Mouse (Mus musculus) heart, adult 11 months (tissue): ENCODE results near the gene Erg.
A peak's percentile ranks its signal among the peaks of the same experiment; 100 is the strongest.

ENCODE experiments used
- DNase-seq: peaks from one replicate; pipeline ENCODE4 v3.0.0; 2022

Erg gene

DNA sequence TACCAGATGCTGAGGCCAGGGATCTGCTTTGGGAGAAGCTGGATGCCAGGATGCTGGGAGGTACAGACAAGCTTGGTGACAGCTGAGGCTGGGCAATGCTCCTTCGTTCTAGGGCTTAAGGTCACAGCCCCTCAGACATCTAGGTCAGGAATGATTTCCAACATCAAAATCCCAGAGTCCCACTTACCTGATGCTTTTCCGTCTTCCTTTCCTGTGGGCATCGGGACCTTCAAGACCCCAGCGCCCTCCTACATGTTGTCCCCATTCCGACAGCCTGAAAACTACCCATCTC, at the start of gene Erg:
Erg (minus strand) TSS at position 283 of the 292 bp plus-strand sequence.
- no peak for DNase-seq

DNA sequence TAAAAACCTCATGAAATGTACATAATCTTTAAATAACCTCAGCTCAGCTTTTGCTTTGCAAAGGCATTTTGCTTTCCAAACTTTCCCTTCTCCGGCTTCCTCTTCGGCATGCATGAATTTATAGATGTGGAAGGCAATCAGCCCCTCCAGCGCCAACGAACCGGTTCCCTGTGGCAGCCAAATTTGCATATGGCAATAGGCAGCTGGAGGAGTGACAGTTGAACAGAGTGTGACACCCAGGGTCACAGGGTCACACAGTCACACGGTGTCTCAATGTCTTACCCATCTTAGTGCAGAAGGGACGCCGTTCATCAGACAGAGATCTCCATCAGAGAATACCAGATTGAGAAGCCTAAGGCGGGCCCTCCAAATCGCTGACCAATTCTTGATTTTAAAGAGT, 45.4 kb upstream of the Erg start:
- DNase-seq, result no peak

DNA sequence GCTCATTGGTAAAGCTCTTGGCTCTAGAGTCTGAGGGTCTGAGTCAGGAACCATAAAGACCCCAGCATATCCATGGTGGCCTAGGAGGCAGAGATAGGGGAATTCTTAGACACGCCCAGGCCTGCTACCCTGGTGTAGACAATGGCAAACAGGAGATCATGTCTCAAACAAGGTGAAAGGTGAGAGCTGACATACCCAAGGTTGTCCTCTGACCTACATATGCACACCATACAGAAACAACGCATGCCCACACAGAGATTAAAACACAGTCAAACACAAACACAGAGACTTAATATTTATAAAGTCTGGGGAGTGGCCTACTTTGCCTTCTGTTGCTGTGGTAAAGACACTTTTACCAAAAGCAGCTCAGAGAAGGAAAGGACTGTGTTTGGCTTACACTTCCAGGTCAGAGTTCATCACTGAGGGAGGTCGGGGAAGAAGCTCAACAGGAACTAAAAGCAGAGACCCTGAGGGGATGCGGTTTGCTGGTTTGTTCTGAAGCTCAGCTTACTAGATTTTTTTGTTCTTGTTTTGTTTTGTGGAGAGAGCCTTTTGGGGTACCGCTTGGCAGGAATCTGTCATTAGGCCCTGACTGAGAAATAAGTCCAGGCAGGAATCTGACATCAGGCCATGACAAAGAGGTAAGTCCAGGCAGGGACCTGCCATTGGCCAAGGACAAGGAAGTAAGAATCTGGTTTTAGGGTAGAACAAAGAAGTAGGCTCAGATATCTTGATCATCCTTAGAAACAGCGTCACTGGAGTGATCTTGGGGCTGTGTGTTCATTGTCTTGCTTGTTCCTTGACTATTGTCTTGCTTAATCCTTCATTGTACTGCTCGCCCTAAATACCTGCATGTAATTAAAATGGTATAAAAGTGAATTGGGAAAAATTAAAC, 37.7 kb upstream of the Erg start:
- no peak for DNase-seq

DNA sequence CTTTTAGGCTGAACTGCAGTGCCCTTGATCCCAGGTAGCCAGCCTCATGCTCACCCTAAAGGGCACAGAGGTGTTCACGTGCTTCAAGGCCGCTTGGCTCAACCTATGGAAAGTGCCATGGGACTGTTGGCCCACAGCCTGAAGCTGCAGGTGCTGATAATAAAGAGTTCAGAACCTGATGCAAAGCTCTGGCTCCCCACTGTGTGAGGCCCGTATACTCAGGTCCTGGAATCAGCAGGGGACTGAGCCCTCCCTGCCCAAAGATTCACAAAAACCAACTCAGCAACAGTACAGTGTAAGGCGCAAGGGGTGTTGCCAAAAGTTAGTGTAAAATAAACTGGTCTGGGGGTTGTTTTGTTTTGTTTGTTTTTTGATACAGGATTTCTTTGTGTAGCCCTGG, 36.7 kb upstream of the Erg start:
- DNase-seq, result no peak

DNA sequence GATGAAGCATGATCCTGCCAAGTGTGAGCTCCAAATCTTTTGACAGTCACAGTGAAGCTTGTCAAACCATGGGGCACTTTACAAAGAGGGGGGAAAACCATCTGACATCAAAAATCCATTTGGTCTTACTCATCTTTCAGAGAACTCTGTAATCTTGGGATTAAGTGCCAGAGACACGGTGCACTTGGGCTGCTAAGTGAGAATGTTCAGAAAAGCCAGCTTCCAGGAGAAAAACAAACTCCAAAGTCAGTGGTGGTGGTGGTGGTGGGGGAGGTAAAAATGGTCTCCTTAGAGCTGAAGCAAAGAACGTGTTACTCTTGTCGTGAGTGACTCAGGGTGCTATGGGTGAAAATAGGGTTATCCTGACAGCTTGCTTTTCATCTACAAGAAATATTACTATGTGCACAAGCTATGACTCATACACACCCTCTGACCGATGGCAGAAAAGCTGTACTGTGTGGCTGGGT, 33.5 kb upstream of the Erg start:
- DNase-seq, result no peak

DNA sequence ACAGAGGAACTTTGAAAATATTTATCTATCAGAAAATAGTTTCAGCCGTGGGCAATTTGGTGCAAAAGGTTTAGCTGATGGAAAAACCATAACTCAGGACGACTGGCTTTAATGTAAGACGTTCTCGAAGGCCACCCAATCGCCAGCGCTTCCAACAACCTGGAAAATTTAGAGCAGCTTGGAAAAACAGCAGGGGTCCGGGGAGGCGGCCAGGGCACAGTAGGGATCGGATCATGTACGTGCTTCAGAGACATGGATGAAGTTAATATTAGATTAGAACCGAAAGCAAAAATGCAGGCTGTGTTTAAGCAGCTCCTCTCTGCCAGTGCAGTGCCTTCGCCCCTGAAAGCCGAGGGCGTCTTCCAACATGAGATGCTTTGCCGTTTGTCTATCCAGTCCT, 31.8 kb upstream of the Erg start:
- DNase-seq, result no peak

DNA sequence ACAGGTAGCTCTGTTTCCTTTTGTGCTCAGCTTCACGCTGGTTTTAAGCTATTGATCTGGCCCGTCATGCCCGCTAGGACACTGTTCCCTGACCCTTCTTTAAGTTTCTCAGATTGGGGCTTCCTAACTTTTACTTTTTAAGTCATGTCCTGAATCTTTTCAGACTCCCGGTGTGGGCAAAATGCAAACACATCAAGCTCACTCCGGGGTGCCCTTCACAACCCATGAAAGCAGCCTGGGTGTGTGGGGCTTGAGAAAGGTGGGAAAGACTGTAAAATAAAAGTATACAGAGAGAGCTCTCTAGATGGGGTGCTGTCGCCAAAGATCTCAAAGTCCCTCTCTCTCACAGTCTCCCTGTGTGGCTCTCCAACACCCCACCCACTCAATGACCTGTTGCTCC, 31.3 kb upstream of the Erg start:
- no peak for DNase-seq

DNA sequence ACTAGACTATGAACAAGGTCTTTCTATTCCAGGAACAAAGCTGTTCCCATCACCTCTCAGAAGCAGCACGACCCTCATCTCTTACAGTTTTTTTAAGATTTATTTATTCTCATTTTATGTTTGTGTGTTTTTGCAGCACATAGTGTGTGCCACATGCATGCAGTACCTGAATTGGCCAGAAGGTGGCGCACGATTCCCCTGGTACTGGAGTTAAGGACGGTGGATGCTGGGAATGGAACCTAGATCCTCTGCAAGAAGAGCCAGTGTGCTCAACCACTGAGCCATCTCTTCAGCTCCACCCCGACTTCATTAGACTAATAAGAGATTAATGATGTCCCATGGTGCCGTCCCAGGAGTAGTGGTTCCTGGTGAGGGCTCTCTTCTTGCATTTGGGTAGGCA, 29.2 kb upstream of the Erg start:
- DNase-seq, result no peak

DNA sequence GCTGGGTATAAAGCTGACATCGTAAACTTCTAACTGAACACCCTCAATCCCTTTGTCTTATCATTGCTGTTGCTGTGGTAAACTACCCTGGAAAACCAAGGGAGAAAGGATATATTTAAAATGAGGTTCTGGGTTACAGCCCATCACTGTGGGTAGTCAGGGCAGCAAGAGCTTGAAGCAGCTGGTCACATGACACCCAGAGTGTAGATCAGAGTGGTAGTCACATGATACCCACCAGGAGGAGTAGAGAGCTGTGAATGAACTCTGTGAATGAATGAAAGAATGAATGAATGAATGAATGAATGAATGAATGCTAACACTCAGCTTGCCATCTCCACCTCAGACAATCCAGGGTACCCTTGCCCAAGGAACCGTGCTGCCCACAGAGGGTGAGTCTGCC, 28.1 kb upstream of the Erg start:
- no peak for DNase-seq

DNA sequence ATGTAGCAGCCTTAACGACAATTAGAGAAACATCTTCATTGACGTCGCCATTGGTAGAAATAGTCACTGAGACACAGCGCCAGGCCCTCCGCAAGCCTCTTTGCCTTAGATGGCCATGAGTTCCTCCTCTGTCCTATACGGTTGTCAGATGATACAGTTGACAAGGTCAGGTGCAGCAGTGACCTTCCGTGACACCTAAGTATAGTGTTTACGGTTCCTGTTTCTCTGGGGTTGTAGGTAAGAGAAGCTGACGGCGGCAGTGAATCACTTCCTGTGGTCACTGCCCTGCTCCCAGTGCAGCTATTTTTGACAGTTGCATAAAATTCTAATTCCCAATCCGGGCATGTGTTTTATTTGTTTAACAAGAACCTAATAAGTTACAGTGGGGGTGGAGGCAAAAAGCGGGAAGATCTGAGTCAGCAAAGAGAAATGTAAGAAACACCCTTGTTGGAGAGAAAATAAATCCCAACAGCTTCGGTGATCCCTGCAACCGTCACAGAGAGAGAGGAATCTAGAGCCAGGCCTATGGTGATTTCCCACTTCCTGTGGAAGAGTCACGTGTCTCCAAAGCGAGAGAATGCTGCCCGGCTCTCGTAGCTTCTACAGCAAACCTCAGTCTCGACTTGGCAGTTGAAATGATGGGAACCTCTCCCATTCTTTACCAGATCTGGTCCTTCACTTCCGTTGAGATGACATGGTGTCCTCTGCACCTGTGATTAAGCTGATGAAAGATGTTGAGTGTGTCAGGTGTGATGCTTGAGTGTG, 25.8 kb upstream of the Erg start:
- DNase-seq, result no peak

DNA sequence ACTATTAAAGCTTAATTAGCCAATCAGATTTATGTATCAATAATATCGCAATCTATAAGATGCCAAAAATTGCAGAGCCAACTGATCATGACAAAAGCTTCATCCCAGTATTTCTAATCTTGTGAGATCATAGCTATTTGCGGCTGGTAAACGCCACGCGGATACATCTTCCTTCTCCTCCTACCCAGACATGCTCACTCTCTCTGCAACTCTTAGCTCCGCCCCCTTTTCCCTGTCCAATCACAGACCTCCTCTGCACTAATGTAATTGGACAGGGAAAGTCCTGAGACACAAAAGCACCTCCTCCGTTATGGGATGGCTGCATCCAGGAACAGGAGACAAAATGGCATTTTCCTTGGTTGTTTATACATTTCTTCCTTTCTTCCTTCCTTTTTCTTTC, 22.2 kb upstream of the Erg start:
- DNase-seq, result no peak

DNA sequence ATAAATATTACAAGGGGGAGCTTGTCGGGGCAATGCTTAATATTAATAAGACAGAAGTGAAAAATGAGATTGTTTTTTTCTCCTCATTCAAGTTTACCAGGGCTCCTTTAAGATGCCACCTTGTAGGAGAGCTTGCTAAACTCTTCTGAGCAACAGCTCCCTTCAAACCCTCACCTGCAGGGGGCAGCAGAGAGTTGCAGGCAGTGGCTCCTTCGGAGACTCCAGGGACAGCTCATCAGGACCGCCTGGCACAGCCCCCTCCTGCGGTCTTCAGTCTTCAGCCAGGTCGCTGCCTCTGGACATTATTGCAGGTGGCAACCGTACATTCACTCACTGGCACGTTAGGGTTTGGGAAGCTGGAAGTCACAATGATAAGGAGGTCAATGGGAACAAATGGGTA, 18.9 kb upstream of the Erg start:
- no peak for DNase-seq

DNA sequence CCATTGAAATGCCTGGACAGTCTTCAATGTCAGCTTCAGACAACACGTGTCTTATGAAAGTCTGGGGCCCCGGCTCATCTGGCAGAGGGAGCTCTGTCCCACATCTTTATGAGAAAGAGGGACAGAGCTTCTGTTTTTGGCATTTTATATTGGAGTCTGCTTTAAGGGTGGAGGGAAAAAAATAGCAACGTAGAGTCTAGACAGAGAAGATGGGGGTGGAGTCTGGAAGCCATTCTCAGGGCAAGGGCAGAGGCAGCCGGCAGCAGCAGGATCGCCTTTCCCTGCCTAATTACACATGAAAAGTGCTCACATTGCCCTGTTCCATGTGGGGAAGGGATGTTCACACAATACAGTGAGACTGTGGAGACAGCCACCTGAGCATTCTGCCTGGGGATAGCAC, 16.1 kb upstream of the Erg start:
- DNase-seq, result no peak

DNA sequence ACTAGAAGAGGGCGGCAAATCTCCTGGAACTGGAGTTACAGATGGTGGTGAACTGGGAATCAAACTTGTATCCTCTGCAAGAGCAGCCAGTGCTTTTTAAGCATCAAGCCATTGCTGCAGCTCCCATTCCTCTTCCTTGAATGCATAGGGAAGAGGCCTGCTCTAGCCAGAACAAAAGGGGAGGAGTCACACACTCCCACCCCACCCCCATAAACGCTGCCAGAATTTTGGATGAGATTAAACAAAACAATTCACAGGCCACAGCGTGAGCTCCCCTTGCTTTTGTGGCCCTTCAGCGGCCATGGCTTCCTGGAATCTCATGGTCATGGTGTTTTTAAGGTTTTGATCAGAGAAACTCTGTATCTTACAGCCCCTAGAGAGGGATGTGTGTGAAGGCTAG, 15.4 kb upstream of the Erg start:
- DNase-seq, result no peak

DNA sequence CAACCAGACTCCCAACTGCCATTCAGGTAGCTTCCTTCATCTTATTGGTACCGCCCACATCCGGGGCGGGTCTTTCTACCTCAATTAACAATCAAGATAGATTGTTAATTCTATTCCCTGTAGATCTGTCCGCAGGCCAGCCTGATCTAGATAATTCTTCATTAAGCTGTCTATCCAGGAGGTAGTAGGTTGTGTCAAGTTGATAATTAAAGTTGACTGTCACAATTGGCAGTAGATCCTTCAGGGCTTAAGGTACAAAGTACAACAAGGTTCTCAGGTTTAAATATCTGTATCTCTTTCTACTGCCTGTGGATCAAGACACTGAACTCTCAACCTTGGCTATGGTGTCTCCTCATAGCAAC, 14.8 kb upstream of the Erg start:
- no peak for DNase-seq

DNA sequence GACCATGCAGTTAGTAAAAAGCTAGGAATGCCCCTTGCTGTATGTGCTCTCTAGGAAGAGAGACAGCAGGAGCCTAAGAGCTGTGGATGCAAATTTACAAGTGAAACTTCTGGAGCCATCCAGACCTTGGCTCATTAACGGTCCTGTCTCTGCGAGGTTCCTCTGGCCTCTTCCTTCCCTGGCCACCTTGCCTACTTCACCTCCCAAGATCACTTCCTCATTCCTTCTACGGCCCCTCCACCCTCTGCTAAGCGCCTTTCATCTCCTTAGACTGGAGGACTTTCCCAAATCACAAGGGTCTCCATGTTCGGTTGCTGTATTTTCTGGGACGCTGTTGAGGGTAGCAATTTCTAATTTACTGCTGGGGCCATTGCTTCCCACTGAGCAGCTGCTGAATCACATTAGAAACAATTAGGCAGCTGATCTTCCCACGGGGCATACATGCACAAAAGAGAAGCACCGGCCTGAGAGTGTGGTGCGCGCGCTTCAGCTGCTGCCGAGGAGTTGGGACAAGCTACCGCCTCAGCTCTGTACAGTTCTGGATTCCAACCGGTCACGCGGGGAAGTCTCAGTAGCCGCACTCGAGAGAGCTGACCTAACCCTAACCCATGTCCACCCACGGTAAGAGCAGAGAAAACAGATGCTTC, 14.3 kb upstream of the Erg start:
- DNase-seq, result no peak

DNA sequence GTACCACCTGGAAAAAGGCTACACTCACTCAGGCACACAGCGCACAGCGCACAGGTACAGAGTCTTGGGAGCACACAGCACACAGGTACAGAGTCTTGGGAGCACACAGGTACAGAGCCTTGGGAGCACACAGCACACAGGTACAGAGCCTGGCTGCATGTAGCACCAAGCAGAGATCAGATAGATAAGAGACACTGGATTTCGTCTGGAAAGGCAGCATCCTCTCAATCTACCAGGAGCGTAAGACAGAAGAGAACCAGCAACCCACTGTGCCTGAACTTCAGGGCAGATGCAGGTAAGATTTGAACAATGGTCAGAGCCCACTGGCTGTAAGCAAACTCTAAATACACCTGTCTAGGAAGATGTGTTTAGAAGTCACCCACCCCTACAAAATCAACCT, 12.5 kb upstream of the Erg start:
- DNase-seq, result no peak

DNA sequence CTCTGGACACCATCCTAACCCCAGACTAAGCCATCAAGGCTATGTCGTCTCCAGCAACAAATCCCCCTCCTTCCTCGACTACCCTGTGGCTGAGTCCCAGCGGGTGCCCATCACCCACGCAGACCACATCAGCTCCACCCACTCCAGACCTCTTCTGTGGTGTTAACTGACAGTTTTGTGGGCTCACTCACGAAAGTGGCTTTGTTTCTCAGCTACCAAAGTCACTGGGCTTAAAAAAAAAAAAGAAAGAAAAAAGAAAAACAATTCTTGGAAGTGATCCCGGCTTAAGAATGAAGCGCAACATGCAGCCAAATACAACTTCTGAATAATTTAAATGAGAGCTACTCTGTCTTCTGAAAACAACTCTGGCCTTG, 11.2 kb upstream of the Erg start:
- DNase-seq, result no peak

DNA sequence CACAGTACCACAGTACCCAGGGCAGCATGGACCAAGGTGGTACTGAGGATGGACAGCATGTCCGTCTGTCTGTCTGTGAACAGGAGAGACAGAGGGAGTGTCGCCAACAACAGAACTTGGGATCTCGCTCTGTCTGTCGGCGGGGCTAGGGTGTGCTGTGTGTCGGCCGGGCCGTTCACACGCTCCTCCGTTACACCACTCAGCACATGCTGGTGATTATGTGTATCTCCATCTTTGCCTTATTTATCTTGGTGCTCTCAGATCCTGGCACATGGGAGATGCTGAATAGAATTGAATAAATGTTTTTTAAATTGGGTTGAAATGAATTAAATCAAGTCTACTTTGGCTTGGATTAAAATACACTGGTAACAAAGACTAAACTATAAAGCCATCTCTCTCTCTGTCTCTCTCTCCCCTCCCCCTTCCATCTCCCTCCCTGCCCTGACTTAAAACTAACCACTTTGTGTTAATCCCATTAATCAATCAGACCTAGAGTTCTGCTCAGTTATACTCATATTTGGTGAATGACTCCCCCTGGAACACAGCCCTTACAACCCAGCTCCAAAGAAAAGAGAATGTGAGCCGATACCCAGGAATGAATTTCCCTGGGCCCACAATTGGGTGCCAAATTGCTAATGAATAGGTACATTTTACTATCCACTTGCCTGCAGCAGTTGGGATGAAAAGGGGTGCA, 10.6 kb upstream of the Erg start:
- no peak for DNase-seq

DNA sequence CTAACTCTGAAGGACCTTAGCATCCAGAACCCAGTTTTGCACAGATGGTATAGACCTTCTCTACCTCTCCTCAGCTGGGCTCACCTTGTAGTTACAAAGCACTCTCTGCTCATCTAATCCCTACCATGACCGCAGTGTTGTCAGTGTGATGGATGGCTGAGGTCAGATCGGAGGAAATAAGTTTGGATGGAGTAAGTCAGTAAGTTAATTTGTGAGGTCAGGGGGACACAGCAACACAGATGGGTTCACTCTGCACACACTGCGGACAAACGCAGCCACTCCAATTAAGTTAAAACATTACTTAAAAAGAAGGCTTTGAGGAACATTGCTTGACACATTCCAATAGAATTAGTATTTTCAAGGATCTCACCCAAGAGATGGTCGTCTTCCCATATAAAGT, 2.5 kb upstream of the Erg start:
- DNase-seq, result no peak

DNA sequence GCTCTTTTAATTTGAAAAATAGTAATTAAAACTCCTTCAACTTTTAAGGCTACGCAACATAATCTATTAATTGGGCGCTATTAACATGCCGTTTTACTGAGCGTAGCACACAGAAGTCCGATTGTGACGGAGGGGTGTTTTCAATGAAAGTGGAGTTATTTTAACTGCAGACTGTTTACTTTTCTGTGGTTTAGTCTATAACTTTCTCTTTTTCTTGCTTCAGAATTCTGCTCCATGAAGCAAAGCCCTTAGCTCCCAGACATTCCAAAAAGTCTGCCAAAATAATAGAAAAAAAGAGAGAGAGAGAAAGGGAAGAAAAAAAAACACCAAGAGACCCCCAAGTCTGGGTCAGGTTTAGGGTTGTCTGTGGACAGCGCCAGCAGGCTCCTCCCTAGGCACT, 333 bp upstream of the Erg start:
- DNase-seq, result no peak

DNA sequence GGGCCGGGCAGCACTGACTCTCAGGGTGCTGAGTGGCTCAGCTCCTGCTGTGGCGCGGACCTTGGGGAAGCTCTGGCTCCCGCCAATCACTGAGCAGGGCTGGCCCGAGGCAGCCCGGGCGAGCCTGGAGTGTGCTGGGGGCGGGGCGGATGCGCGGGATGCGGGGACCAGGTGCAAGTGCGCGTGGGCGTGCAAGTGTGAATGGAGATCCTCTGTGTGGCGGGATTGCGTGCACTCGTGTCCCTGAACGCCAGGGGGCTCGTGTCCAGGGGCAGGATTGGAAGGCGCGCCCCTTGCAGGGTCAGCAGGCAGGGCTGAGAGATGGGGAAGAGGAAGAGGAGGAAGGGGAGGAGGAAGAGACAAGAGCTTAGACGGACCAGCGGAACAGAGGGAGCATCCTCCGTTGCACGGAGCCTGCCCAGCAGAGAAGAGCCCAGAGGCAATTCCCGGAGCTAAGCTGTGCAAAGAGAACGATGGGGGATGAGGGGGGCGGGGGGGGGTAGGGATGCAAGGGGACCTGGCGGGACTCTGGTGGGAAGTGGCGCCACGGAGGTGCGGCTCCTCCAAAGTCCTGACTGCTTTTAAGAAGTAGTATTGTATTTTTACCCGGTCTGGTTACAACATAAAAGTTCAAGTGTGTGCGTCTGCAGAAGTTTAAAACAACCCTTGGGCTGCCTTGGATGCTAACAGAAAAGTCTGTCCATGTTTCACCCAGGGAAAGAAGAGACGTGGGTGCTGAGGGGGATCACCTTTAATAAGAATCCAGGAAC, 667 bp downstream of the Erg start:
- peak; percentile 92 for DNase-seq
